Mouse (Mus musculus) E14TG2a.4 (cell line): ENCODE measurements around the gene Sec24d.

Experiments
- H3K27me3 ChIP-seq: 2 replicates; pipeline ENCODE4 v1.6.1; 2014; ENCODE audit warnings: low read length, control low read depth; ENCODE audit not compliant: insufficient read depth
- H3K36me3 ChIP-seq: 2 replicates; pipeline ENCODE4 v1.6.1; 2014; ENCODE audit warnings: low read length, control low read depth; ENCODE audit not compliant: insufficient read depth
- H3K4me1 ChIP-seq: replicated peaks from 2 replicates; pipeline ENCODE4 v1.6.1; 2014; ENCODE audit warnings: low read depth, low read length, control low read depth
- H3K4me3 ChIP-seq: replicated peaks from 2 replicates; pipeline ENCODE4 v1.5.1; 2014; ENCODE audit warnings: mild to moderate bottlenecking, low read length
- H3K9me3 ChIP-seq: 2 replicates; pipeline ENCODE4 v1.6.1; 2014; ENCODE audit warnings: low read length, control low read depth
- CTCF ChIP-seq: conservative IDR thresholded peaks from 2 replicates; pipeline ENCODE4 v1.5.1; 2014; ENCODE audit warnings: low read length
- NANOG ChIP-seq: IDR thresholded peaks from 2 replicates; pipeline ENCODE4 v1.6.1; 2014; ENCODE audit warnings: borderline replicate concordance, low read length, mixed read lengths
- POU5F1 ChIP-seq: IDR thresholded peaks from 2 replicates; pipeline ENCODE4 v1.6.1; 2014; ENCODE audit warnings: low read length, borderline replicate concordance

Gene Sec24d

GRCm38 (mm10) chr3:123285649-123286048 is 18.4 kb downstream of the Sec24d start:
- H3K4me1 ChIP-seq = peaks cover 10% of the 10 kb centered on the region; the same call in 1 of the 2 replicates
- TF ChIP-seq CTCF (no peak), NANOG (no peak), POU5F1 (no peak)
- no peaks in the 10 kb centered on the region for H3K27me3 ChIP-seq
- H3K9me3 ChIP-seq = no peaks in the 10 kb centered on the region
- peaks cover 22% of the 10 kb centered on the region for H3K36me3 ChIP-seq
- H3K4me3 ChIP-seq = no peak overlapping the region

DNA sequence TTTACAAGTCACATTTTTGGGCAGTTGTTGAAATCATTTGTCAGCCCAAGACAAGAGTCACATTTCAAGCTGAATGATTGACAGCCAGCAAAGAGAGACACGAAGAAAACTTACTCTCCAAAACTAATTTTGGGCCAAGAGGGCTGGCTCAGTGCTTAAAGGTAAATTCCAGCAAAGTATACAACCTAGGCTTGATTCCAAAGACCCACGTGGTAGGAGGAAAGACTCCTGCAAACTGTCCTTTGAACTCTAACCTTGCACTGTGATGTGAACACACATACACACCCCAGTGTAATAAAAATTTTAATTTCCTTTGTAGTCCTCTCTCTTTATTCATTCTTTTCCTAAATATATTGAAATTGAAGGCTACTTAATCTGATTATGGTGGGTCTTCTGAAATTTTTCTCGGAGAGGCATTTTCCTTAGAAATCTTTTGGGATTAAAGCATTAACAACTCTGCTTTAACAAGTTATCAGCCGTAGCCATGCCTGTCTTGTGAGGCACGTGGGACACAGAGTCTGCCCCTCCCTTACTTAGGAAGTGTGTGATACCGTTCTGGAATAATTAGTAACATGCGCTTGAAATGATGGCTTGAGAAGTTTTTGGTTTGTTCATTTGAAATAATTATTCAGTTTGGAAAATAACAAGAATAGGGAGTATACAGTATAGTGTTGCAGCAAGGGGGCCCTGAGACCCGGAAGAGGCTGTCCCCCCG is 21.8 kb downstream of the Sec24d start:
- no peaks in the 10 kb centered on the region for H3K9me3 ChIP-seq
- peaks cover 20% of the 10 kb centered on the region for H3K36me3 ChIP-seq
- H3K4me1 ChIP-seq = peaks cover 17% of the 10 kb centered on the region
- no peak overlapping the region for H3K4me3 ChIP-seq
- no peaks in the 10 kb centered on the region for H3K27me3 ChIP-seq
- no peak for TF ChIP-seq NANOG
- TF ChIP-seq CTCF = no peak
- no peak for TF ChIP-seq POU5F1

DNA sequence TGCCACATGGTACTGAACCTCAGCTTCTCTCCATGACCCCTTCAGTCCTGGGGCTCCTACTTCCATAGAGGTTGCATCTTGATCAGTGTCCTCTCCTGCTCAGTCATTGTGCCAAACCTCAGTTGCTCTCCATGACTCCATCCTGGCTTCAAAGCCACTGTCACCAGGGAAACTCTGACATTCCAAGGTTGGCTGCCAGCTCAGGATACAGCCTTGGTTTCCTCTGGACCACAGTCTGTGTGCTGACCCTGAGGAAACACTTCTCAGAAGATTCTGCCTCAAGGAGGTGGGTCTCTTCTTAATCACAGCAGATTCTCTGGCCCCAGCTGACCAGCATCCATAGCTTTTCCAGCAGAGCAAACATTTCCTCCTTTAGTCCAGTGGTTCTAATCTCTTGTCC is 24.4 kb downstream of the Sec24d start:
- no peak for TF ChIP-seq NANOG
- no peak for TF ChIP-seq CTCF
- TF ChIP-seq POU5F1 = no peak
- no peak overlapping the region for H3K4me3 ChIP-seq
- H3K36me3 ChIP-seq = peaks cover 19% of the 10 kb centered on the region
- no peaks in the 10 kb centered on the region for H3K9me3 ChIP-seq
- peaks cover 41% of the 10 kb centered on the region for H3K4me1 ChIP-seq
- no peaks in the 10 kb centered on the region for H3K27me3 ChIP-seq

- no peak overlapping the region; the same call in 1 of the 2 replicates for H3K4me3 ChIP-seq
- H3K9me3 ChIP-seq = no peaks in the 10 kb centered on the region
- TF ChIP-seq CTCF (no peak), NANOG (no peak), POU5F1 (no peak)
- H3K27me3 ChIP-seq = no peaks in the 10 kb centered on the region
- peaks cover 26% of the 10 kb centered on the region for H3K36me3 ChIP-seq
- H3K4me1 ChIP-seq = peaks cover 41% of the 10 kb centered on the region
Measured at GRCm38 (mm10) chr3:123296654-123297053, 29.4 kb downstream of the Sec24d start.

DNA sequence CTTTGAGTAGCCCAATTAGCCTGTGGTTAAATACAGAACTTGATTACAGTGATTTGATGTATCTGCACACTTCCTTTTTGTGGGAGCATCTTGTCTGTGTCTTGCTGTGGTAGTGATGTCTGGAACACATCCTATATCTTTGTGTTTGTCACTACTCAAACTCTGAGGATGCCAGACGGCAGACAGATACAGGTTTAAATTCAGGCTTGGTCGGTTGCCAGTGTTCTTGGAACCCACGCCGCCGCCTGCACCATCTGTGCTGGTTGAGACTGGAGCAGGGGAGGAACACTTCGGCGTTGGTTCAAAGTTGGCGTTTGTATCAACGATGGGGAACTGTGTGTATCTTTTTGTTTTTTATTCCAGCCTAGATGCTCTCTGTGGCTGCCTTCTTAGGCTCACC is 31.0 kb downstream of the Sec24d start:
- no peaks in the 10 kb centered on the region for H3K9me3 ChIP-seq
- H3K4me1 ChIP-seq = peaks cover 41% of the 10 kb centered on the region
- H3K4me3 ChIP-seq = no peak overlapping the region
- H3K36me3 ChIP-seq = peaks cover 35% of the 10 kb centered on the region
- TF ChIP-seq NANOG (no peak), POU5F1 (no peak), CTCF (no peak)
- no peaks in the 10 kb centered on the region for H3K27me3 ChIP-seq

DNA sequence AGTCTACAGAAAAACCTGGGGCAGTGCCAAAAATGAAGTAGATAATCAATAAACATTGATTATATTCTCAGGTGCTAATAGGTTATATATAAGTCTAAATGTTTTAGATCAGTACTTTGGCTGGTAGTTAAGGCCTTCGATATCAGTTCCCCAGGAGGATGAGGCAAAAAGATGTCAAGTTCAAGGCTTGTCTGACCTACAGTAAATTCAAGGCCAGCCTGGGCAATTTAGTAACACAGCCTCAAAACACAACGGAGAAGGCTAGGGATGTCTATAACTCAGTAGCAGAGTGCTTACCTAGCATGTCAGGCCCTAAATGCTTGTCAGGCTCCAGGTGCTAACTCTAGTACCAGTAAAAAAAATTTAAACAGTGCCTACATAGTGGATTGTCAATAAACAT is 34.3 kb downstream of the Sec24d start:
- TF ChIP-seq NANOG (no peak), CTCF (no peak), POU5F1 (no peak)
- Histone ChIP-seq H3K4me3 (no peak overlapping the region), H3K27me3 (no peaks in the 10 kb centered on the region), H3K9me3 (no peaks in the 10 kb centered on the region), H3K4me1 (peaks cover 12% of the 10 kb centered on the region), H3K36me3 (peaks cover 39% of the 10 kb centered on the region)

- peaks cover 37% of the 10 kb centered on the region for H3K36me3 ChIP-seq
- H3K27me3 ChIP-seq = no peaks in the 10 kb centered on the region
- TF ChIP-seq CTCF (no peak), NANOG (no peak), POU5F1 (no peak)
- H3K9me3 ChIP-seq = no peaks in the 10 kb centered on the region; the same call in 1 of the 2 replicates
- H3K4me1 ChIP-seq = no peaks in the 10 kb centered on the region; the same call in none of the 2 replicates
- H3K4me3 ChIP-seq = no peak overlapping the region
Measured at GRCm38 (mm10) chr3:123305611-123306010, 38.4 kb downstream of the Sec24d start.

GRCm38 (mm10) chr3:123307446-123307845 is 40.2 kb downstream of the Sec24d start:
- TF ChIP-seq POU5F1 (no peak), NANOG (no peak), CTCF (no peak)

More at GRCm38 (mm10) chr3:123307446-123307845, 40.2 kb downstream of the Sec24d start:
- H3K9me3 ChIP-seq = no peaks in the 10 kb centered on the region; the same call in 1 of the 2 replicates
- H3K36me3 ChIP-seq = peaks cover 23% of the 10 kb centered on the region; the same call in 1 of the 2 replicates
- H3K4me3 ChIP-seq = no peak overlapping the region
- H3K27me3 ChIP-seq = no peaks in the 10 kb centered on the region
- H3K4me1 ChIP-seq = no peaks in the 10 kb centered on the region; the same call in none of the 2 replicates
